Mouse (Mus musculus) G1E-ER4 (cell line): ENCODE data around the gene Sapcd1. TPM values are rescaled to one million over a fixed set of nuclear protein-coding genes. Genes with fewer than 3 reads are reported as not detected.

Source experiments
- GATA1 ChIP-seq: IDR thresholded peaks from one replicate; pipeline ENCODE4 v1.8.0; 2012; ENCODE audit warnings: low read length, inconsistent platforms
- polyA plus RNA-seq: library from polyadenylated mRNA; stranded (reverse); fragments of >175 nt; gene quantifications from 2 replicates; pipeline ENCODE4 v1.2.3, GENCODE M21; 2012

The Sapcd1 gene
- polyA plus RNA-seq, 1 experiment, result 64.9 TPM

GRCm38 (mm10) chr17:35058911-35059892 is 31.4 kb upstream of the Sapcd1 start, which contains the start of gene Ddah2:
Ddah2 (plus strand) TSS chr17:35059035.
- no peak for TF ChIP-seq GATA1

GRCm38 (mm10) chr17:35058316-35058715 is 30.5 kb upstream of the Sapcd1 start:
- TF ChIP-seq GATA1, result no peak

- no peak for TF ChIP-seq GATA1
Measured at GRCm38 (mm10) chr17:35057090-35057489, 29.3 kb upstream of the Sapcd1 start.

GRCm38 (mm10) chr17:35055691-35056495 is 28.1 kb upstream of the Sapcd1 start:
- no peak for TF ChIP-seq GATA1

- TF ChIP-seq GATA1, result no peak
Measured at GRCm38 (mm10) chr17:35052271-35052798, 24.5 kb upstream of the Sapcd1 start.

GRCm38 (mm10) chr17:35051156-35052086 is 23.6 kb upstream of the Sapcd1 start:
- no peak for TF ChIP-seq GATA1

- TF ChIP-seq GATA1, result no peak
Measured at GRCm38 (mm10) chr17:35050126-35050750, 22.4 kb upstream of the Sapcd1 start.

GRCm38 (mm10) chr17:35049561-35050016 is 21.8 kb upstream of the Sapcd1 start, which contains the start of gene Clic1:
Clic1 (plus strand) TSS chr17:35049966.
- no peak for TF ChIP-seq GATA1

- TF ChIP-seq GATA1, result no peak
Measured at GRCm38 (mm10) chr17:35048932-35049440, 21.2 kb upstream of the Sapcd1 start.

GRCm38 (mm10) chr17:35048149-35048931 is 20.5 kb upstream of the Sapcd1 start:
- no peak for TF ChIP-seq GATA1

GRCm38 (mm10) chr17:35047688-35048087 is 19.9 kb upstream of the Sapcd1 start:
- no peak for TF ChIP-seq GATA1

GRCm38 (mm10) chr17:35046681-35047455 is 19.1 kb upstream of the Sapcd1 start, which contains the start of gene Msh5:
Msh5 (minus strand) TSS chr17:35046745.
- no peak for TF ChIP-seq GATA1
